Mouse (Mus musculus) left cerebral cortex, postnatal 14 days (tissue): Measurements from ENCODE around the gene Olfr573-ps1. TPM values are rescaled to one million over a fixed set of nuclear protein-coding genes. Genes with fewer than 3 reads are reported as not detected.
A peak's percentile ranks its signal among the peaks of the same experiment; 100 is the strongest.

Experiments used
- DNase-seq, 2 experiments: peaks; one replicate each; pipeline ENCODE4 v3.0.0; 2021 to 2022; ENCODE audit warnings: low spot score in 2 of 2, mixed read lengths in 1 of 2
- intact Hi-C: fragments of 180-260 bp; cut with DNase I; formaldehyde crosslinking; loops from one replicate; pipeline ENCODE4 v1.15.1; 2025
- long read RNA-seq, 2 experiments: library from polyadenylated mRNA; stranded (forward); transcript quantifications; one replicate each; pipeline ENCODE4 v2.0.0; 2021
- total RNA-seq, 2 experiments: library from RNA; stranded (reverse); gene quantifications; 2 replicates each; pipeline ENCODE4 v1.2.3; 2021

The Olfr573-ps1 gene
- total RNA-seq: not detected
- long read RNA-seq, experiment 1: 0 reads
- long read RNA-seq, experiment 2: 0 reads

GRCm38 (mm10) chr7:102942475-102942874 is at the start of gene Olfr573-ps1:
TSS of gene Olfr573-ps1 (minus strand) at chr7:102942575.
- intact Hi-C loops: no loop called here
- no peak for DNase-seq

- intact Hi-C loops: no loop called here
- DNase-seq: no peak
These were observed 46.8 kb upstream of the Olfr573-ps1 start, which contains the start of gene Olfr578 for GRCm38 (mm10) chr7:102989224-102989623. TSS of gene Olfr578 (minus strand) at chr7:102989324.

GRCm38 (mm10) chr7:102975843-102976242 is 33.5 kb upstream of the Olfr573-ps1 start, which contains the start of gene Olfr577:
TSS of gene Olfr577 (minus strand) at chr7:102975943.
- DNase-seq: no peak

GRCm38 (mm10) chr7:102974399-102974798 is 32.0 kb upstream of the Olfr573-ps1 start:
- intact Hi-C loops: no loop called here
- DNase-seq: no peak

More at GRCm38 (mm10) chr7:102975843-102976242, 33.5 kb upstream of the Olfr573-ps1 start, which contains the start of gene Olfr577:
- intact Hi-C loops: no loop called here

DNA sequence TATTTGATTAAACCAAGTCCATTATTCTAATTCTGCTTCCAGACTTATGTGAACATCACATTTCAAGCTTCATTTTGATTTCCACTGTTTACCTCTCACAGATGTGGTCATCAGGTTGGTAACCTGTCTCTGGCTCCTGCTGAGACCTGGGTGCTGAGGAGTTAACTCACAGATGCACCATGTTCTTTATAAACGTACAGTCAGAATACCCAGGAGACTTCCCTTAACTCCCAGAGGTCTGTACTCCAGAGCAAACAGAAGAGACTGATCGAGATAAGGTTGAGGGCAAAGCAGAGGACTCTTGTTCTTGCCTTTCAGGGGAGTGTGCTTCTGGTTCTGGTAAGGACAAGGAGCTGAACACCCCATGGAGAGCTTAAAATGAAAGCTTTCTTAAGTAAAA is 20.0 kb upstream of the Olfr573-ps1 start, which contains the start of gene Olfr576:
TSS of gene Olfr576 (plus strand) at position 301 of the 400 bp plus-strand sequence.
- intact Hi-C loops: no loop called here
- DNase-seq: no peak

- intact Hi-C loops: no loop called here
- DNase-seq: no peak
These were observed 16.2 kb upstream of the Olfr573-ps1 start, which contains the start of gene Olfr575 for GRCm38 (mm10) chr7:102958593-102958992. TSS of gene Olfr575 (minus strand) at chr7:102958775.

DNA sequence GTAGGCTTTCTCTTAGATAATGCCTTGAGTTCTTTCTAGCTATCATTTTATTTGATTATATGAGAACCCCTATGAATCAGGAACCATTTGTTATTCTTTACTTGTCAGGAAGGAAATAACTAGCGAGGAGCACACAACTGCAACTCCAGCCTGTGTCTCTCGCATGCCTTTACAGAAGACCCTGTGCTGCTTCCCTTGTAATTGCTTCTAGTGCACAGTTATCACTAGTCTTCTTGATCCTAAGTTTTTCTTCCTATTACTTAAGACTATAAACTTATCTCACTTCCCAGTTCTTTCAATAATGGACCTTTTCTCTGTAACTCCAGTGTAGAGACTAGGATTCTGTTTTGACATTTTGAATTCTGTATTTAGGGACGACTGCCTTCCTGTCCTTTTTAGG is 15.8 kb upstream of the Olfr573-ps1 start:
- DNase-seq: no peak
- intact Hi-C loops: no loop called here

DNA sequence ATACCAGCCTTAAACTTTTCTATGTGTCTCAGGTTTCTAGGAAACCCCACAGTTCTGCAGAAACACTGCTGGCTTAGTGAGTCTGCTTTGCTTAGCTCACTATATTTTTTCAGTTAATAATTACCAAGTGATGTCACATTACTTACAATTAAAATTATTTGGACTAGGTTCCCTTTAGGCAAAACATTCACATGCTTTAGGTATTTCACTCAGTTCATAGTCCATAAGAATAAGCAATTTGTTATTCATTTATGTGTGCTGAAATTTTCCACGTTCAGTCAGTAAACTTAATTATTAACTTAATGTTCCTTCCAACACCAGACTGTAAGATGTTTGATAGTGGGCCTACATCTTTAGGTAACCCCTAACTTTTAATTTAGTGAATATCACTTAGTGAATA is 8.4 kb upstream of the Olfr573-ps1 start:
- intact Hi-C loops: no loop called here
- no peak for DNase-seq

GRCm38 (mm10) chr7:102948167-102948566 is 5.8 kb upstream of the Olfr573-ps1 start, which contains the start of gene Olfr574:
TSS of gene Olfr574 (plus strand) at chr7:102948467.
- DNase-seq: no peak
- intact Hi-C loops: no loop called here

- no peak for DNase-seq
- intact Hi-C loops: no loop called here
These were observed 1.0 kb upstream of the Olfr573-ps1 start for GRCm38 (mm10) chr7:102943417-102943816.

DNA sequence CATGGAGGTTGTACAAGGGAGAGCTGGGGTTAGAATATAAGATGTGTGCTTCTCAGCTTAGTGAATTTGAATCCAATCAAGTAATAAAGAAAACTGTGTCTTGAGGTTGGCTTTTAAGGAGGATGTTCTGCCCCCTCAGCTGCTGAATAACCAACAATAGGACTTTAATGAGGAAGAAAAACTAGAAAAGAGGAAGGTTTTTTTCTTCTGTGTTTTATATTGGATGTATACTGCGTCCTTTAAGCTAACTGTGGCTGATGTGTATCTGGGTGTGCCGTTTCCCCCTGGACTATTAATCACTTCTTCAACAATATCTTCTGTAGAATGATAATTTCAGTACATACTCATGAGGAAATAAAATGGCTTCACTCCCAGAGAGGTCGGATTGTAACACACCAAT is 15.3 kb downstream of the Olfr573-ps1 start:
- intact Hi-C loops: no loop called here

GRCm38 (mm10) chr7:102924109-102924508 is 18.3 kb downstream of the Olfr573-ps1 start, which contains the start of gene Olfr572:
TSS of gene Olfr572 (plus strand) at chr7:102924409.
- intact Hi-C loops: no loop called here
- no peak for DNase-seq

More for the DNA sequence above, 15.3 kb downstream of the Olfr573-ps1 start:
- no peak for DNase-seq

DNA sequence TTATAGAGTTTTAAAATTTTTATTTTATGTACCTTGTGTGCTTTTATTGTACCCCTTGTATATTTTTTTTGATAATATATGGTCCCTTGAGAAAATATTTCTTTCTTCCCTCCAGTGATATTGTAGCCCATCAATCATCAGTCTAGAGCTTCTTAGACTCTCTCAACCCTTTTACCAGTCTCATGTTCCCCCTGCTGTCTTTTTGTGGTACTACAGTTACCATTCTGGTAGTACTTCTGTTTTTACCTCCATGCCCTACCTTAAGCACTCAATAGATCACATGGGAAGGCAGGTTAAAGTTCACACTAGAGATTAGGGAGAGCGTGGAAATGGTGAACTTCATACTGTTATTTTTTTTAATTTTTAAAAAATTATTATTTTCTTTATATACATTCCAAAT is 22.7 kb downstream of the Olfr573-ps1 start:
- intact Hi-C loops: loop anchor here (2.0 kb wide), 3 partner anchors 225 to 407 kb away; partner anchors contain the start of genes Olfr556 and Olfr557
- DNase-seq: peak; percentile 7 to 50

GRCm38 (mm10) chr7:102917032-102917875 is 25.1 kb downstream of the Olfr573-ps1 start, which contains the start of gene Olfr571:
TSS of gene Olfr571 (minus strand) at chr7:102917536.
- intact Hi-C loops: no loop called here
- no peak for DNase-seq

DNA sequence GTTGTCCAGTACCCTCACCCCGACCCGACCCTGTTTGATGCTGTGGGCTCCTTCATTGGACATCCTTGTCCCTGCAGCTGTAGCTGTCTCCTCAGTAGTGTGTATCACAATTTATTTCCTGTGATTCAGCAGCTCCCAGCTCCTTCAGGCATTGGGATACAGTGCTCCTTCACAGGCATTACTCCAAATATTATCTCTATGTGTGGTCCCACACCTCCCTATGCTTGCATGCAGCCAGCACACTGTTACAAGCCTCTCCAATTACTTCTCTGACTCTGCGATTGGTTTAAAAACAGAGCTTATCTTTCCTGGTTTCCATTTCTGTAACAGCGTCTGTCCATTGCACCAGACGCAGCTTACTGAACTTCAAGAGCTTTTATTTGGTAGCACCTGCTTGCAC is 26.0 kb downstream of the Olfr573-ps1 start:
- DNase-seq: no peak
- intact Hi-C loops: no loop called here

GRCm38 (mm10) chr7:102915261-102915660 is 27.1 kb downstream of the Olfr573-ps1 start:
- intact Hi-C loops: no loop called here
- DNase-seq: no peak
